Mouse (Mus musculus) left cerebral cortex, postnatal 14 days (tissue): ENCODE measurements around the gene Adam25. TPM values are rescaled to one million over a fixed set of nuclear protein-coding genes. Genes with fewer than 3 reads are reported as not detected.
"Not testable (repeated sequence)": the region's sequence is repeated elsewhere in the genome, so short reads cannot be mapped to it uniquely, and the experiment has no call there.

Source experiments
- DNase-seq, 2 experiments: peaks; one replicate each; pipeline ENCODE4 v3.0.0; 2021 to 2022; ENCODE audit warnings: low spot score in 2 of 2, mixed read lengths in 1 of 2
- intact Hi-C: fragments of 180-260 bp; cut with DNase I; formaldehyde crosslinking; loops from one replicate; pipeline ENCODE4 v1.15.1; 2025
- long read RNA-seq, 2 experiments: library from polyadenylated mRNA; stranded (forward); transcript quantifications; one replicate each; pipeline ENCODE4 v2.0.0; 2021
- total RNA-seq, 2 experiments: library from RNA; stranded (reverse); gene quantifications; 2 replicates each; pipeline ENCODE4 v1.2.3; 2021

Adam25 gene
- total RNA-seq: not detected
- long read RNA-seq, experiment 1: 0 reads
- long read RNA-seq, experiment 2: 0 reads

DNA sequence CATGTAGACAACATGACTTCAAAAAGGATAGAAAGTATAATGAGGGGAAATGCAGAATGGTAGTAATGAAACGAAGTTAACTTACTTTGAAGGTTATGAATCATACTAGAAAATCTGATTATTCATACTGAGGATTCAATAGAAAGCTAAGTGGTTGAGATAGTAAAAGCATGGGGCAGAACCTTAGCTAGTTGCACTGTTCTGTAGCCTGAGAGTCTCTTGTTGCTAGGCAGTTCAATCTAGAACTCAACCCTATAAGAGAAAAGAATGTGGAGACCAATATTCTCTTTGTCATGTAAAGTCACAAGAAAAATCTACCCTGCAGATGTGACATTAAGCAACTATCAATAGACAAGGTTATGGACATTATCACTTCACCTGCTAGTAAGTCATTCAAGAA lies at the start of gene Adam25:
TSS of gene Adam25 (plus strand) at position 301 of the 400 bp plus-strand sequence.
- intact Hi-C loops: not testable (repeated sequence)

DNA sequence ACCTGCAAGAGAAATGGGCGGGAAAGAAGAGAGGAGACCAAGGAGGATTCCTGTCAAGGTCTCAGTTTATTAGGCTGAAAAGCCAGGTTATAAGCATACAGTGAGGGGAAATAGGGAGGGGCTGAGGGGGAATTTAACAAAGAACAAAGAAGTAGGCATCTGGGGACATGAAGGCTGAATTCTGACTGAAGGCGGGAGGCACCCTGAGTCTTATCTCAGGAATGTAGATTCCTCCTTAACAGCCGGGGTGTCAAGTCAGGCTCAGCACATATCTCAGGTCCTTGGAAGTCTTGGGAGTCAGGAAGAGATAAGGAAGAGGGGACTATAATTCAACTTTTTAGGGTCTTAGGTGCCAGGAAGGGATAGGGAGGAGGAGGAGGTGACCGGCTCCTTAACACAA lies 36.6 kb upstream of the Adam25 start:
- intact Hi-C loops, DNase-seq: not testable (repeated sequence)

More for the DNA sequence above, at the start of gene Adam25:
- DNase-seq: not testable (repeated sequence)

DNA sequence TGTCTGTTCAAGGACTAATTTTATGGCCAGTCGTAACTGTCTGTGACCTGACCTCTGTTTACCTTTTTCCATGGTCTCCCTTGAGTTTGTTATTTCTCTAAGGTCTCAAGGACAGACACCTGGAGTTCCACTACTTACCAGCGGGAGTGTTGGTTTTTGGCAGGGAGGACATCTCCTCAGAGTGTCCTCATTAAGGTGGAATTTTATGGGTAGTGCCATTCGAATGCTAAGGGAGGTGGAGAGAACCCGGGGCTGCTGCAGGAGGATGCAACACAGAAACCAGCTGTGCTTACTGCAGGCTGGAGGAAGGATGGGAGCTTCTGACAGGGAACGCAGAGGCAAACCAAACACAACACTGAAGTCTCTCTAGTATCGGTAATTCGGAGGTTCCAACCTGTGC lies 36.0 kb upstream of the Adam25 start:
- DNase-seq: no peak
- intact Hi-C loops: no loop called here

DNA sequence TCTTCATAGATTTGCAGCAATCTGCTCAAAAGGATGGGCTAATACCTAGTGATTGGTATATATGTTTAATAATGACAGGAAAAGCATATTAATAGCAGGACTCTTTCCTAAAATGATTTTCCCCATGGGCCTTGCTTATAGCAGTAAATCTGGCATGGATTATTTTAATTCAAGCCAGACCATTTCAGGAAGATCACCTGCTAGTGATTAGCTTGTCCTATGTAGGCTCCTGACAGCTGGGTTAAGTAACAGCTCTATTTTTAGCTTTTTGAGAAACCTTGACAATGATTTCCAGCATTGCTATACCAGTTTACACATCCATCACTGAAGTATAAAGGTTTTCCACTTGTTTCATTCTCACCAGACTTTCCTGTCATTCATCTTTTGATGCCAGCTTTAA lies 31.3 kb downstream of the Adam25 start:
- DNase-seq: no peak
- intact Hi-C loops: no loop called here

DNA sequence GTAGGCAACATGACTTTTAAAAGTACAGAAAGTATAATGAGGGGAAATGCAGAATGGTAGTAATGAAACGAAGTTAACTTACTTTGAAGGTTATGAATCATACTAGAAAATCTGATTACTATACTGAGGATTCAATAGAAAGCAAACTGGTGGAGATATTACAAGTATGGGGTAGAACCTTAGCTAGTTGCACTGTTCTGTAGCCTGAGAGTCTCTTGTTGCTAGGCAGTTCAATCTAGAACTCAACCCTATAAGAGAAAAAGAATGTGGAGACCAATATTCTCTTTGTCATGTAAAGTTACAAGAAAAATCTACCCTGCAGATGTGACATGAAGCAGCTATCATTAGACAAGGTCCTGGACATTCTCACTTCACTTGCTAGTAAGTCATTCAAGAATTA lies 41.0 kb downstream of the Adam25 start, which contains the start of gene Adam20:
TSS of gene Adam20 (plus strand) at position 301 of the 400 bp plus-strand sequence.
- DNase-seq, intact Hi-C loops: not testable (repeated sequence)

DNA sequence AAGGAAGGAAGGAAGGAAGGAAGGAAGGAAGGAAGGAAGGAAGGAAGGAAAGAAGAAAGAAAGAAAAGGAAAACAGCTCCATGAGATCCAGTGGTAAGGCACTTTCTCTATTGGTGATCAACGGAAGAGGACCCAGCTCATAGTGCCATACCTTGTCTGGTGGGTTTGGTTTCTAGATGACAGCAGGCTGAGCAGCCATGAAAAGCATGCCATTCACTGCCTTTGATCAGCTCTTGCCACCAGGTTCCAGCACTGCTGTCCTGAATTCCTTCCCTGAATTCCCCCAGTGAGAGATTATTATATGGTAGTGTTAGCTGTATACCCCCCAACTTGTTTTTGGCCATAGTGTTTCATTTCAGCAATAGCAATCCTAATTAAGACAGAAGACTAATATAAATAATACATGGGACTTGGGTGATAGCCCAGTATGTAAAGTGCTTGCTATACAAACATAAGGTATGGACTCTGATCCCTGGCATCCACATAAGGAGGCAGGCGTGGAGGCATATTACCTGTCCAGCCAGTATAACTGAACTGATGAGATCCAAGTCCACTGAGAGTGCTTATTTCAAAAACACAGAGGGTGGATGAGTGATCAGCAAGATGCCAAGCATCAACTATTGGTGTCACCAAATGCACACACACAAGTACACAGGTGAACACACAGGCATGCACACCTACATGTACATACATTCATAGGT lies 51.5 kb downstream of the Adam25 start:
- intact Hi-C loops: no loop called here
- DNase-seq: no peak

Other genes with a start within 250 kb of the Adam25 start
- not detected for gene Adam24, start 77.1 kb upstream of the Adam25 start, total RNA-seq
- not detected for gene Adam20, start 41.1 kb downstream of the Adam25 start, total RNA-seq
- not detected for gene Adam39, start 70.8 kb downstream of the Adam25 start, total RNA-seq